Mouse (Mus musculus) c-Kit-positive CD71-positive TER-119-positive erythroid progenitor cells, embryonic 14.5 days (primary cell): ENCODE measurements around the gene Slc20a1.

Source experiments
- DNase-seq: peaks from one replicate; pipeline ENCODE4 v3.0.0-alpha.2; 2013; ENCODE audit warnings: low spot score

Slc20a1 gene

GRCm38 (mm10) chr2:129186291-129186919 is 12.2 kb upstream of the Slc20a1 start:
- DNase-seq, result no peak

- no peak for DNase-seq
These were observed 6.0 kb upstream of the Slc20a1 start for GRCm38 (mm10) chr2:129192392-129193150.

DNA sequence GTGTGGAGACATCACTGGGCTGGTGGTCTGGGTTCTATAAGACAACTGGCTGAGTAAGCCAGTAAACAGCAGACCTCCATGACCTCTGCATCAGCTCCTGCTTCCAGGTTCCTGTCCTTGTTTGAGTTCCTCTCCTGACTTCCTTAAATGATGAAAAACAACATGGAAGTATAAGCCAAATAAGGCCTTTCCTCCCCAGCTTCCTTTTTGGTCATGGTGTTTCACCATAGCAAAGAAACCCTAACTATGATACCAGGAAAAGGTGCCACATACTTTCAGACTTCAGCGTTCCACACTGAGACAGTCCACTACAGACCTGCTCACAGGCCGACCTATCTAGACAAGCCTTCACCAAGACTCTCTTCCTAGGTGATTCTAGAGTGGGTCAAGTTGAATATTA is 2.2 kb upstream of the Slc20a1 start:
- DNase-seq, result no peak

- DNase-seq, result no peak
These were observed 1.4 kb upstream of the Slc20a1 start for GRCm38 (mm10) chr2:129197197-129197596.

GRCm38 (mm10) chr2:129197843-129198435 is 625 bp upstream of the Slc20a1 start:
- peak; percentile 40 for DNase-seq

DNA sequence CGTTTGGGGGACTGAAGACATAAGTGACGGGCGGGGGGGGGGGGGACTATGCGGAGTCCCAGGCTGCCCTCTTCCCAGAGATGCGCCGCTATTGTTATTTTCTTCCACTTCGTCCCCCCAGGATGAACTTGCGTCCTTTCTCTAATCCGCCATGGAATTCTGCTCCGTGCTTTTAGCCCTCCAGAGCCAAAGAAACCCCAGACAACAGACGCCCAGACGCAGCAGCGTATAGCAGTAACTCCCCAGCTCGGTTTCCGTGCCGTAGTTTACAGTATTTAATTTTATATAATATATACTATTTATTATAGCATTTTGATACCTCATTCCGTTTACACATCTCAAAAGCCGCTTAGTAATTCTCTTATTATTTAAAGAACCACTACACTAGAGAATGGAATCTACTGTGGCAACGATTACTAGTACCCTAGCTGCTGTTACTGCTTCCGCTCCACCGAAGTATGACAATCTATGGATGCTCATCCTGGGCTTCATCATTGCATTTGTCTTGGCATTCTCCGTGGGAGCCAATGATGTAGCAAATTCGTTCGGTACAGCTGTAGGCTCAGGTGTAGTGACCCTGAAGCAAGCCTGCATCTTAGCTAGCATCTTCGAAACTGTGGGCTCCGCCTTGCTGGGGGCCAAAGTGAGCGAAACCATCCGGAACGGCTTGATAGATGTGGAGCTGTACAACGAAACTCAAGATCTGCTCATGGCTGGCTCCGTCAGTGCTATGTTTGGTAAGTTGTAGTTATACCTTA is 943 bp downstream of the Slc20a1 start:
- DNase-seq, result peak; percentile 48

GRCm38 (mm10) chr2:129205000-129205399 is 6.4 kb downstream of the Slc20a1 start:
- DNase-seq, result no peak

- no peak for DNase-seq
These were observed 8.3 kb downstream of the Slc20a1 start for GRCm38 (mm10) chr2:129206824-129207223.

GRCm38 (mm10) chr2:129208181-129208746 is 9.7 kb downstream of the Slc20a1 start:
- DNase-seq, result no peak

- no peak for DNase-seq
These were observed 11.7 kb downstream of the Slc20a1 start for GRCm38 (mm10) chr2:129210089-129210749.

DNA sequence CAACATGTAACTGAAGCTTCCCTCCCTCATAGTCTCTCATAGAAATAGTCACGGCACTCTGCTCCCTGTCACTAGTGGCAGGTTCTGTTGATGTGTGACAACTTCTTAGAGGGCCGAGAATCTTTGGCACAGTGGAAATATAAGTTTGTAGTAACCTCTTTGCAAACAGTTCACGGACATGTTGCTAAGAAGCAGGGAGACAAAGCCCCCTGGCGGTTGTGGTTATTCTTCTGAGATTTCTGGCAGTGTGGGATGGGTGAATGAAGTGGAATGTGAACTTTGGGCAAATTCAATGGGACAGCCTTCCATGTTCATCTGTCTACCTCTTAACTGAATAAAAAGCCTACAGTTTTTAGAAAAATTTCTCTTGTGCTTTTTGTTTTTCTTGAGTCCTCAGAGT is 12.7 kb downstream of the Slc20a1 start:
- no peak for DNase-seq

- DNase-seq, result no peak
These were observed 13.4 kb downstream of the Slc20a1 start for GRCm38 (mm10) chr2:129211957-129212356.

DNA sequence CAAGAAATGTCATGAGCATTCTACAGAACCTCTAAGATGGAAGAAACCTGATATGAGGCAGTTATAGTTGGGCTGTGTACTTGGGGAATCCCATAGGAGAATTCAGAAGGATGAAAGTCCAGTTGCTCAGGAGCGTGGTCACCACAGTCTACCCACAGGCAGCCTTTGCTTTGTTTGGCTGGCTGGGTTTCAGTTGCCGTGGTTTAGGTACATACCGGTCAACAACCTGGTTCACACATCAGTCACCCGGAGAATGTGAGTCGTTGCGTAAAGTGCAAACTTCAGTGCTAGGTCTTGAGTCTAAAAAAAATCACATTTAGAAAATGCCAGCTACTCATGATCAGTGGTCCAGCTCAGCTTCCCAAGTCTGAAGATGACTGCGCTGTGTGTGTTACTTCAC is 14.0 kb downstream of the Slc20a1 start:
- DNase-seq, result no peak

DNA sequence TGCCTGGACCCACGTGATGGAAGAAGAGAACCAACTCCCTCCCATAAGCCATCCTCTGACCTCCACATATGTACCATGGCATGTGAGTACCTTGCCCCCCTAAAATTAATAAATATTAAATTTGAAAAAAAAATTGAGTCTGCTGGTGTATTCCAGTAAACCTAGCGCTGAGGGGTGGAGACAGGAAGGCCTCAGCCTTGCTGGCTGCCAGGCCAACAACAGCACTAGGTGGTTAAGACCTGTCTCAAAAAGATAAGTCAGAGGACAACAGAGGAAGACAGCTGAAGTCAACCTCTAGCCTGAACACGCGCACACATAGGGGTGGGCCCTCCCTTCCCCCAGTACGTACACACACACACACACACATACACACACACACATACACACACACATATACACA is 16.2 kb downstream of the Slc20a1 start:
- DNase-seq, result peak; percentile 70

DNA sequence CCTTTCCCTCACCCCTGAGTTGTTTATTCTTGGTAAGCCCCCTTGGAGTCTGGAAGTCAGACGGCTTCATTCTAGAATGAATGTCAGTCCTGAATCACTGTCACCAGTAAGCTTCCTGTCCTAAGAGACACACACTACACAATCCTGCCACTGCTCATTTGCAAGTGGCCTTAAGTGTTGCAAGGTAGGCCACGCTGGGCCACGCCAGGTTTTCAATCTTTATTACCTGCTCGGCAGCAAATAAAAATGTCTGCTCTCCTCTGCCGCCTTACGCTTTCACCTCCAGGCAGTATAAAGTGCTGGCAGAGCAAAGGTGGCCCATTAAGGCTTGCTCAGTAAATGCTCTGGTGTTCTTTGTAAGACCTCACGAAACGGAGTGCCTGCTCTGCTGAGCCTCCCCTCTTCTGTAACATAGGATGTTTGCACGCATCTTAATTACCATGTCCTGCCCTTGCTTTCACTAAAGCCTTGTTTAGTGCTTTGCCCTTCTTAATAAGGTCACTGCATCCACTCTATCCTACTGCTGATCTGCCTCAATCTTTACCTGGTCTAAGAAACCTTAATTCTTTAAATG is 19.1 kb downstream of the Slc20a1 start:
- no peak for DNase-seq

DNA sequence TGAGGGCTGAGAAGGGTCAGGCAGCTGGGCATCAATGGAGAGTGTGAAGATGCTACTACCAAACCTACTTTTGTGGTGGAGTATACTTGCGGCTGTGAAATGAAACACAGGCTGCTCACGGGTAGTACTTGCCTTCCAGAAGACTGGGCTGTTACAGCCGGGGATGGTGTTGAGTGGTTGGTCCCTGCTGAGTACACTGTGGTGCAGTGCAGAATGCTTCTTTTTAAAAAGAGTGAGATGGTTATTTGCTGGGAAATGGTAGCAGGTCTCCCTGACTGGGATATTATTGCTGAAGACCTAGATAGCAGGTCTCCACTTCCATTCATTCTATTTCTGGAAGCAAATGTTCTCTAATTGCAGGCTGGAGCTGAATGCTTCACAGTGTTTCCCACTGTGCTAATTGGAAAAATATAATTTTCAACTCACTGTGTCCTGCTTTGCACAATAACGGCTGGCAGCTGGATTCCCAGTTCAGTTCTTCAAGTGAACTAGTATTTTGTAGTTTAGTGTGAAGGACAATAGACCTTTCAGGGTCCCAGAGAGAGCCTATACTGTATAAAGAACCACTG is 20.1 kb downstream of the Slc20a1 start:
- no peak for DNase-seq

DNA sequence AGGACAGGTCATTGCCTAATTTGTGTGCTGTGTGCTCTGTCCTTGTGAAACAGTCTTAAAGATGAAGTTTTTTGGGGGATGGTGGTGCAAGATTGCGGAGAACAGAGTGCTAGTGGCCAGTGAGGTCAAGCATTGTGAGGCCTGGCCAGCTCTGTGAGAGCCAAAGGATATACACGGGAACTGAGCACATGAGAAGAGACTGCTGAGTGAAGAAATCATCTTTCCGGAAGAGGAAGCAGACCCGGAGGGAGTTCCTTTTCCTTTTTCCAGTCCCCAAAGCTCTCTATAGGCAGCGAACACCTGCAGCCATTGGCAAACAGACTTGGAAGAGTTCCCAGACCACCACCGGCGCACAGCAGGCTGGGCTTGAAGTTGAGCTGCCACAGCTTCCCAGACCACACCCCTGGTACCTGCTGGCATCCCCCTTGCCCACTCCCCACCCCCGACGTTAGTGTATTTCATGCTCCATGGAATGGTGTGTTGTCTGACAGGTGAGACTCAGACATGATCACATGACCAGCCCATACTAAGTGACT is 22.6 kb downstream of the Slc20a1 start:
- no peak for DNase-seq

DNA sequence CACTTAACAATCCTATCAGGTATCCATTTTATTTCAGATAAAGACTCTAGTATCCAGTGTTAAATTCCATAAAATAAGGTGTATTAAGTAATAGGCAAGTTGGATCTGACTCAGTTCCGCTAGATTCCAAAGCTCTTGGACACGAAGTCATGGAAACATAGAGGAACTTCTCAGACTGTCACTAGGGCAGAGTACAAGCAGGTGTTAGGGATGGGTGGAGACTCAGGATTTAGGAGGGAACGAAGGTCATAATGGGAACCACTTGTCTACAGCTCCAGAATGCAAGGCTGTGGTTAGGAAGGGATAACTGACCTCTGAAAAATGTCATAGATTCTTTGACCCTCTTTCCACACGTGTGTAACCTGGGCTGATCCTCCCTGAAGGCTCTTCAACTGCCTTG is 25.6 kb downstream of the Slc20a1 start:
- no peak for DNase-seq

DNA sequence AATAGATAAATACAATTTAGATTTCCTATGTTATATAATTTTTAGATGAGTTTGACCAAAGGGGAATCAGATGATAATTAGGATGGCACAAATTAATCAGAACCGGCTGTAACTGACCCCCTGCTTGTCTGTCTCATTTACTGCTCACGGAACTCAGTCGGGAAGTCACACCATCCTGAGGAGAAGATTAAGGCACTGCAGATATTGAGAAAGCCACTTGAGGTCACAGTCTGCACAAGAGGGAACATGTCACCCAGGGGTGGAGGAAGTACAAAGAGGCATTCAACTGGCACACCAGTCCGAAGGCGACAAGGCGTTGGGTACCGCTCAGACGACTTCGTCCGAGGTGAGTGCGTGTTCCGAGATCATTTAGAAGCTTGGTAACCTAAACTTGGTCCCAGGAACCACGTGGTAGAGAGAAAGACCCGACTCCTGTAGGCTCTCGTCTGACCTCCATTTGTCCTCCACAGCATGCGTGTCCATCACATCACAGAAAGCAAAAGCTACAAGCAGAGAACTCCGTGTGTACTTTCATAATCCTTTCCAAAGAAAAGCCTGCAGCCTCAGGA is 26.8 kb downstream of the Slc20a1 start:
- no peak for DNase-seq

DNA sequence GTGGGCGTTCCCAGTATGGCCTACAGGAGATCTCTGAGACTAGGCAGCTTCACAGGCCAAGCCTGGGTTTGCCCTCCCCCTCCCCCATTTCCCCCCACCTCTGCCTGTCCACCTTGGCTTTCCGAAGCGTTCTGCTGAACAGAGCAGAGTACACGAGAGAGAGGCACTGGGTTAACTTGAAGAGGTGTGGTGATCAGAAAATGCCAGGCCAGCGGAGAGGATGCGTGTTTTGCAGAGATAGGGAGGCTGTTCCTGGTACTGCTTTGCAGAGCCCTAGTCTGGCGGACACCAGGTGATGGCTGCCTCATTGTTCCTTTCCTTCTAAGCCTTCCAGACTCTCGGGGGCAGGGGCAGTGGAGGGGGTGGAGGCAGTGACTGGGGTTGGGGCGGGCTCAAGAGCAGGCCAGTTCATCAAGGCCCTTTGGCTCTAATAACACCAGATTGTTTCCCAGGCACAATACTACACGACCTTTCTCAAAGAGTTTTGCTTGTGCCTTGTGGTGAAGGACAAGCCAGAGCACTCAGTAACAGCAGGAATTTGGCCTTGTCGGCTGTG is 27.8 kb downstream of the Slc20a1 start:
- peak; percentile 93 for DNase-seq
